Mouse (Mus musculus) kidney, adult 2 months (tissue): Measurements from ENCODE around the gene Myo9b.

Experiments used
- CTCF ChIP-seq: fragments of 200-500 bp; conservative IDR thresholded peaks from 2 replicates; pipeline ENCODE4 v1.5.1; 2011; ENCODE audit warnings: low read depth, mild to moderate bottlenecking, control low read depth, low read length, moderate library complexity, mixed read lengths; ENCODE audit not compliant: insufficient read depth, insufficient read length
- POLR2A ChIP-seq: fragments of 200-500 bp; IDR thresholded peaks from one replicate; pipeline ENCODE4 v1.6.1; 2011; ENCODE audit warnings: low read depth, low read length, control low read depth

DNA sequence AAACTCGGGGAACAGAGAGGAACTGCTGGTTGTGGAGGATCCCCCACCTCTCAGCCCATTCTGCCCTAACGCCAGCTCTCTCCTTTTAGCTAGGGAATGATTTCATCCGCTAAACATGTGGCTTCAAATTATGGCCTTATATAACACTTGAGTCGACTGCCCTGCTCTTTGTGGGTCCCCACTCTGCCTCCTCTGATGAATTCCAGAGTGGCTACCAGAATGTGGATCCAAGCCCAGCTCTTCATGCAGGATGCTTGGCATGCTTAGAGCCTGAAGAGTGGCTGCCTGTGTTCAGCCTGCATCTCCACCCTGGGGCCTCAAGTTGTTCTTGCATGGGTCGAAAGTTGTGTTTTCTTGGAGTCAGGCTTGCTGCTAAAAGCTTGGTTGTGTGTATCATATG is 10.1 kb downstream of the Myo9b start:
- TF ChIP-seq CTCF (no peak), POLR2A (no peak)
